Mouse (Mus musculus): ENCODE results near the gene Tgm4. TPM values are rescaled to one million over a fixed set of nuclear protein-coding genes. Genes with fewer than 3 reads are reported as not detected.

Tgm4 gene
- polyA plus RNA-seq, 1 experiment from 2014 or later: not detected

DNA sequence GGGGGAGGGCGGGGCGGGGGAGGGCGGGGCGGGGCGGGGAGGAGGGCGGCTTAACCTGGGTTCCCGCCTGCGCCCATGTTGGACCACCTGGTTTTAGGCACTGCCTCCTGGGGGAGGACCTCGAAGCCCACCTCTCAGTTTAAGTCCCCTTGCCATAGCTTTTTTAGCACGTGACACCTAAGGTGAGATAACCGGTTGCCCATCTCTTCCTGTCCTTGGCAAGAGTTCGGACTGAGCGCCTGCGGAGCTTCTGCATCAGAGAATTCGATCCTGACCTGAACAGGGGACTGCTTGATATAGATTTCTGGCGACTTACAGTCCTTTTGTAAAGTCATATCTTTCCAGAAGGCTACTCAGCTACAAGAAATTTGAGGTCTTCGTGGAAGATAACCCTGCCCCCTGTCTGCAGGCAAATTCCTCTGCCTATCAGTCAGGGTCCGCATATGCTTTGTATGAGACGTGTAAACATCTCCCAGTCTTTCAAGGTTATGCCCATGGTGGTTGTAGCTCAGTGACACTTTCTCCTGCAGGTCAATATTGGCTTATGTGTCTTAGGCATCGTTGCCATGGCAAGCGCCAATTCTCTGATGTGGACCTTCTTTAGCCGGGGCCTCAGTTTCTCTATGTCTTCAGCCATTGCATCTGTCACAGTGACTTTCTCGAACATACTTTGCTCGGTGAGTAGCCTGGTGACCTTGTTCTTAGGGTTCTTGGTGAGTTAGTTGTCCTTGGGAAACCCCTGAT is 12.7 kb upstream of the Tgm4 start:
- Histone ChIP-seq H3K36me3 (ENCODE audit: insufficient read depth, low read length) (no peaks in the 10 kb centered on the region), H3K9me3 (replicated peaks; ENCODE audit: low read length) (no peaks in the 10 kb centered on the region), H3K4me2 (ENCODE audit: low read length) (peak overlapping the region; percentile 77), H3K27me3 (ENCODE audit: insufficient read depth, low read length) (no peaks in the 10 kb centered on the region), H3K9ac (ENCODE audit: low read depth, low read length) (peak overlapping the region; percentile 80; the same call in 1 of the 2 replicates), H3K4me1 (replicated peaks; ENCODE audit: insufficient read depth, low read length) (peaks cover 3% of the 10 kb centered on the region; the same call in 1 of the 2 replicates), H3K27ac (no peak overlapping the region), H3K4me3 (replicated peaks; ENCODE audit: low read depth, low read length) (peak overlapping the region; percentile 68)
- peak; percentile 34 for DNase-seq (ENCODE audit: low spot score)
- WGBS: 37% methylated on average over 18 of the region's 24 CpGs
- TF ChIP-seq CTCF (IDR thresholded peaks at IDR 0.05; ENCODE audit: low read depth): no peak
- ATAC-seq (replicated peaks; ENCODE audit: low FRiP score, low read depth): no peak

DNA sequence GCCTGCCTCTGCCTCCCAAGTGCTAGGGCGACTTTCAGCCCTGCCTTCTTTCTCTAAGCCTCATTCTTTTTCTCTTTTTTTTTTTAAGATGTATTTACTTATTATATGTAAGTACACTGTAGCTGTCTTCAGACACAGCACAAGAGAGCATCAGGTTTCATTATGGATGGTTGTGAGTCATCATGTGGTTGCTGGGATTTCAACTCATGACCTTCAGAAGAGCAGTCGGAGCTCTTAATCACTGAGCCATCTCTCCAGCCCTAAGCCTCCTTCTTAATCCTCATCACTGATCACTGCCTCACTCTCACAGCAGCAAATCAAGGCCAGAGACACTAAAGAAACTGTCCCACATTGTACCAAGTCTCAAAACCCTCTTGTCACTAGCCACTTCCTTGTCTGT is 10.3 kb upstream of the Tgm4 start:
- H3K9ac ChIP-seq (ENCODE audit: low read depth, low read length): no peak overlapping the region
- DNase-seq (ENCODE audit: low spot score) (no peak), ATAC-seq (replicated peaks; ENCODE audit: low FRiP score, low read depth) (no peak)
- TF ChIP-seq CTCF (IDR thresholded peaks at IDR 0.05; ENCODE audit: low read depth): no peak
- H3K9me3 ChIP-seq (replicated peaks; ENCODE audit: low read length): no peaks in the 10 kb centered on the region
- H3K4me3 ChIP-seq (replicated peaks; ENCODE audit: low read depth, low read length): no peak overlapping the region
- peaks cover 3% of the 10 kb centered on the region; the same call in 1 of the 2 replicates for H3K4me1 ChIP-seq (replicated peaks; ENCODE audit: insufficient read depth, low read length)
- no peaks in the 10 kb centered on the region for H3K36me3 ChIP-seq (ENCODE audit: insufficient read depth, low read length)
- no peak overlapping the region for H3K4me2 ChIP-seq (ENCODE audit: low read length)
- no peak overlapping the region for H3K27ac ChIP-seq
- H3K27me3 ChIP-seq (ENCODE audit: insufficient read depth, low read length): no peaks in the 10 kb centered on the region
- WGBS: 79% methylated on average over 2 of the region's 2 CpGs

DNA sequence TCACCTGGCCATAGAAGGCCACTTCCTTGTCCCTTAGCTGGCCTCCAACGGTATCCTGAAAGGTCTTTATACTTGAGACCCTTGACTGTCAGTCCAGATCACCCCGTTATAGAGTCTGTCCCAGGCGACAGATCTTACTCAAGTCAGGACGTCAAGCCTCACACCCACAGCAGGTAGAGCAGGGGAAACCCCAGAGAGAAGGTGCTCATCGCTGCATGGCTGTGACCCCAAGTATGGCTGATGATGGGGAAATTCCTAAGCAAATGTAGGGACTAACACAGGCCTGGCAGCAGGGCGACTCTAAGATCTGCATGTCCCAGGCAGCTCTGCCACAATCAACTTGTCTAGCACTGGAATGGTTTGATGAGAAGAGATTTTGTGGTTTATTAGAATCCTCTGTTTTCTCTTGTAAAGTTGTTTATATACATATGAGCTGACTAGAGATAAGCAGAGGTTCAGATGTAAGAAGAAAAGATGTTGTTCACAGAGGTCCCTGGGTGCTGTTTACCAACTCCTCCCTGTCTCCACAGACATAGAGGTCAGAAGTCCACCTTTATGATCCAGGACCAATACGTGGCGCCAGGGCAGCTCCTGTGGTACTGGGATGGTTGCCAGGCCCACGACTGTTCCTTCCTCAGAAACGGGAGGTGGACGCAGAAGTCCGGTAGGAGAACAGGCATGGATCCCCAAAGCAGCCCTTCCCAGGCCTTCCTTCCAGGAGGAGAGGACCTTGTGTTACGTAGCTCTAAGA is 2.9 kb upstream of the Tgm4 start:
- WGBS: 79% methylated on average over 13 of the region's 13 CpGs
- DNase-seq (ENCODE audit: low spot score): no peak

DNA sequence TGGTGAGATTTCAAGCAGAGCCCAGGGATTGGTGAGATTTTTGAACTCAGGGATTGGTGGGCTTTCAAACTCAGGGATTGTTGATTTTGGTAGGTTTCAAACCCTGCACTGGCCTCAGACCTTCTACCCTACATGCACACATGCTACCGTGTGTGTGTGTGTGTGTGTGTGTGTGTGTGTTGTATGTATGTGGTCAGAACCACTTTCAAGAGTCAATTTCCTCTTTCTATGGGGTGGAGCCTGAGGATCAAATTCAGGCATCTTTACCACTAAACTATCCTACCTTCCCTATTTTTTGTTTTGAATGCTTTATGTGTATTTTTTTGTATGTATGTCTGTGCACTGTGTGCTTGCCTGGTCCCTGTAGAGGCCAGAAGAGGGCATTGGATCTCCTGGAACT is 13.1 kb downstream of the Tgm4 start:
- no peaks in the 10 kb centered on the region for H3K9me3 ChIP-seq (replicated peaks; ENCODE audit: low read length)
- H3K27ac ChIP-seq: no peak overlapping the region
- H3K36me3 ChIP-seq (ENCODE audit: insufficient read depth, low read length): no peaks in the 10 kb centered on the region
- 100% methylated on average over 1 of the region's 1 CpGs for WGBS
- no peak for TF ChIP-seq CTCF (IDR thresholded peaks at IDR 0.05; ENCODE audit: low read depth)
- no peak overlapping the region for H3K4me3 ChIP-seq (replicated peaks; ENCODE audit: low read depth, low read length)
- no peak overlapping the region for H3K9ac ChIP-seq (ENCODE audit: low read depth, low read length)
- no peaks in the 10 kb centered on the region for H3K4me1 ChIP-seq (replicated peaks; ENCODE audit: insufficient read depth, low read length)
- DNase-seq (ENCODE audit: low spot score) (no peak), ATAC-seq (replicated peaks; ENCODE audit: low FRiP score, low read depth) (no peak)
- no peak overlapping the region for H3K4me2 ChIP-seq (ENCODE audit: low read length)
- H3K27me3 ChIP-seq (ENCODE audit: insufficient read depth, low read length): no peaks in the 10 kb centered on the region

More for the DNA sequence above, 2.9 kb upstream of the Tgm4 start:
- no peaks in the 10 kb centered on the region for H3K9me3 ChIP-seq (replicated peaks; ENCODE audit: low read length)
- no peaks in the 10 kb centered on the region for H3K4me1 ChIP-seq (replicated peaks; ENCODE audit: insufficient read depth, low read length)
- H3K4me2 ChIP-seq (ENCODE audit: low read length): no peak overlapping the region
- no peak for ATAC-seq (replicated peaks; ENCODE audit: low FRiP score, low read depth)
- no peaks in the 10 kb centered on the region for H3K27me3 ChIP-seq (ENCODE audit: insufficient read depth, low read length)
- no peak for TF ChIP-seq CTCF (IDR thresholded peaks at IDR 0.05; ENCODE audit: low read depth)
- no peak overlapping the region for H3K27ac ChIP-seq
- no peaks in the 10 kb centered on the region for H3K36me3 ChIP-seq (ENCODE audit: insufficient read depth, low read length)
- no peak overlapping the region for H3K4me3 ChIP-seq (replicated peaks; ENCODE audit: low read depth, low read length)
- no peak overlapping the region for H3K9ac ChIP-seq (ENCODE audit: low read depth, low read length)

DNA sequence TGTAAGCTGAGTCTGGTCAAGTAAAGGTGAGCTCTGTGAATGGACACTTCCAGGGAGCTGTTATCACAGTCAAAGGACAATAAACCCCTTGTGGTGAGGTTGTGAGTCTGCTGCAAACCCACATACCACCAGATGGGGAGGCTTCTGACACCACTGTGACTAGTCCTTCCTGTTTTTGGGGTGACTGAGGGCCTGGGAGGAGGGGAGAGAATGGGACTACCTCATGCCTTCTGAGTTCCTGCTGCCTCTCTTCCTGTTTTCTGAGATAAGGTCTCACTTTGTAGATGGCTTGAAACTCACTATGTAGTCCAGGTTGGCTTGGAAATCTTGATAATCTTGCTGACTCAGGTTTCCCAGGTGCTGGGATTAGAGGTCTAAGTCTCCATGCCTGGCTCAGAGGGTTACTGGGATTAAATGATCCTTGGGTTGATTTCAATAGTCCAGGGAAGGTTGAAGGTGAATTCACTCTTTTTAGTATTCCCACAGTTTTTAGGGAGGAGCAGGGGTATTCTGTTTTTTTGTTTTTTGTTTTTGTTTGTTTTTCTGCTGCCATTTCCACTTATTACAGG is 24.3 kb downstream of the Tgm4 start:
- Histone ChIP-seq H3K9ac (ENCODE audit: low read depth, low read length) (no peak overlapping the region), H3K4me1 (replicated peaks; ENCODE audit: insufficient read depth, low read length) (no peaks in the 10 kb centered on the region), H3K27ac (no peak overlapping the region), H3K4me2 (ENCODE audit: low read length) (no peak overlapping the region), H3K9me3 (replicated peaks; ENCODE audit: low read length) (no peaks in the 10 kb centered on the region), H3K36me3 (ENCODE audit: insufficient read depth, low read length) (no peaks in the 10 kb centered on the region), H3K4me3 (replicated peaks; ENCODE audit: low read depth, low read length) (no peak overlapping the region), H3K27me3 (ENCODE audit: insufficient read depth, low read length) (no peaks in the 10 kb centered on the region)
- DNase-seq (ENCODE audit: low spot score): no peak
- ATAC-seq (replicated peaks; ENCODE audit: low FRiP score, low read depth): no peak
- no peak for TF ChIP-seq CTCF (IDR thresholded peaks at IDR 0.05; ENCODE audit: low read depth)

DNA sequence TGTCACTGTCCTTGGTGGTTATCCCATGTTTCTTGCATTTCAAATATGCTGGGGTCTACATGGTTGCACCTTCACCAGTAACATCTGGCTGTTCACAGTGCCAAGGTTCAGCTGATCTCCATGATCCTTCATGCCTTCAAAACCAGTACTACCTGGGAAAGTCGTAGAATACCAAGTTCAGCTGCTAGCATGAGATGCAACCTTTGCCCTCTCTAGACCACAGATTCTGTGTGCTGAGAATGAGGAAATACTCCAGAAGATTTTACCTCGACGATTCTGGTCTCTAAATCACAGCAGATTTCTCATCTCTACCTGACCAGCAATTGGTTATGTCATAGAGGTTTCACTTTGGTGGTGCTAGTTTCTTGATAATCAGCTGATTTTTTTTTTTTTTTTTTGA is 25.6 kb downstream of the Tgm4 start:
- no peak for DNase-seq (ENCODE audit: low spot score)
- H3K9ac ChIP-seq (ENCODE audit: low read depth, low read length): no peak overlapping the region
- ATAC-seq (replicated peaks; ENCODE audit: low FRiP score, low read depth): no peak
- no peak overlapping the region for H3K27ac ChIP-seq
- no peaks in the 10 kb centered on the region for H3K4me1 ChIP-seq (replicated peaks; ENCODE audit: insufficient read depth, low read length)
- no peak overlapping the region for H3K4me3 ChIP-seq (replicated peaks; ENCODE audit: low read depth, low read length)
- 76% methylated on average over 3 of the region's 3 CpGs for WGBS
- no peaks in the 10 kb centered on the region for H3K27me3 ChIP-seq (ENCODE audit: insufficient read depth, low read length)
- no peak overlapping the region for H3K4me2 ChIP-seq (ENCODE audit: low read length)
- H3K36me3 ChIP-seq (ENCODE audit: insufficient read depth, low read length): no peaks in the 10 kb centered on the region
- no peak for TF ChIP-seq CTCF (IDR thresholded peaks at IDR 0.05; ENCODE audit: low read depth)
- no peaks in the 10 kb centered on the region for H3K9me3 ChIP-seq (replicated peaks; ENCODE audit: low read length)

Data from kidney, postnatal 0 days (tissue).